Comparison of ENCODE assay signal across 13 mouse cellular contexts in genomic region chr4:133489489-133490245, GRCm38 (mm10). TPM values are rescaled to one million over a fixed set of nuclear protein-coding genes. Genes with fewer than 3 reads are reported as not detected.
A peak's percentile ranks its signal among the peaks of the same experiment; 100 is the strongest.
DNase-seq lines count a peak whose midpoint lies in the region; ATAC-seq lines count a peak whose summit lies in the region.
"Had no signal": no experiment of that assay in that cellular context is flagged by ENCODE, and none has a peak within 500 bp of the region (broad histone marks: within the 10 kb centered on the region; RNA-seq: fewer than 3 reads in every experiment).

No protein-coding gene starts in this region.

- no peaks in the 10 kb centered on the region for H3K36me3 ChIP-seq in heart, embryonic 10.5 days
- H3K36me3 ChIP-seq in lung, embryonic 16.5 days (ENCODE audit: control insufficient read depth, insufficient read depth, low read length) = no peaks in the 10 kb centered on the region
- no peaks in the 10 kb centered on the region for H3K36me3 ChIP-seq in intestine, embryonic 14.5 days (ENCODE audit: control insufficient read depth, insufficient read depth, low read length)
- H3K36me3 ChIP-seq in forebrain, embryonic 16.5 days (ENCODE audit: control insufficient read depth, insufficient read depth) = no peaks in the 10 kb centered on the region
- H3K36me3 ChIP-seq: forebrain, embryonic 15.5 days had no signal

- no peak overlapping the region for H3K9ac ChIP-seq in lung, embryonic 16.5 days (ENCODE audit: low read length)
- no peak overlapping the region for H3K9ac ChIP-seq in intestine, embryonic 14.5 days (ENCODE audit: low read length)
- no peak overlapping the region for H3K9ac ChIP-seq in forebrain, embryonic 16.5 days (replicated peaks; ENCODE audit: low read depth, low read length)
- H3K9ac ChIP-seq: forebrain, embryonic 15.5 days had no signal

- H3K27me3 ChIP-seq in heart, embryonic 10.5 days (ENCODE audit: insufficient read depth, poor library complexity, severe bottlenecking) = peaks cover 12% of the 10 kb centered on the region
- no peaks in the 10 kb centered on the region for H3K27me3 ChIP-seq in lung, embryonic 16.5 days (ENCODE audit: control insufficient read depth, insufficient read depth, low read depth, low read length)
- H3K27me3 ChIP-seq in intestine, embryonic 14.5 days (replicated peaks; ENCODE audit: control insufficient read depth, insufficient read depth, low read length) = peaks cover 8% of the 10 kb centered on the region
- no peaks in the 10 kb centered on the region; the same call in 1 of the 2 replicates for H3K27me3 ChIP-seq in forebrain, embryonic 16.5 days (replicated peaks; ENCODE audit: control insufficient read depth, insufficient read depth, low read length)

- ATAC-seq in lung, embryonic 16.5 days (ENCODE audit: low read depth) = peak; percentile 48
- no peak for ATAC-seq in intestine, embryonic 14.5 days (replicated peaks; ENCODE audit: low FRiP score, low TSS enrichment, low read depth)
- ATAC-seq in forebrain, embryonic 16.5 days = no peak
- ATAC-seq: forebrain, embryonic 15.5 days had no signal

- H3K4me3 ChIP-seq in heart, embryonic 10.5 days = no peak overlapping the region
- no peak overlapping the region for H3K4me3 ChIP-seq in lung, embryonic 16.5 days (ENCODE audit: low read length)
- H3K4me3 ChIP-seq in intestine, embryonic 14.5 days (ENCODE audit: low read depth, low read length) = no peak overlapping the region
- H3K4me3 ChIP-seq in forebrain, embryonic 16.5 days (replicated peaks; ENCODE audit: low read length) = no peak overlapping the region
- H3K4me3 ChIP-seq: forebrain, embryonic 15.5 days had no signal

- 50% methylated on average over 4 of the region's 4 CpGs for WGBS in heart, embryonic 10.5 days
- 48% methylated on average over 4 of the region's 4 CpGs for WGBS in lung, embryonic 16.5 days
- 69% methylated on average over 4 of the region's 4 CpGs for WGBS in intestine, embryonic 14.5 days
- WGBS in forebrain, embryonic 16.5 days = 63% methylated on average over 4 of the region's 4 CpGs

- DNase-seq in heart, embryonic 10.5 days (ENCODE audit: low spot score) = no peak
- no peak for DNase-seq in heart, postnatal 4 days
- no peak for DNase-seq in lung, postnatal 36 days
- DNase-seq in intestine, embryonic 14.5 days (ENCODE audit: low spot score) = no peak
- no peak for DNase-seq in adrenal gland, postnatal 14 days
- DNase-seq: layer of hippocampus, adult 9-11 months; liver had no signal

- H3K4me1 ChIP-seq in heart, embryonic 10.5 days = peaks cover 49% of the 10 kb centered on the region
- peaks cover 17% of the 10 kb centered on the region for H3K4me1 ChIP-seq in lung, embryonic 16.5 days (replicated peaks; ENCODE audit: control insufficient read depth, insufficient read depth, low read length)
- H3K4me1 ChIP-seq in intestine, embryonic 14.5 days (replicated peaks; ENCODE audit: control insufficient read depth, insufficient read depth, low read length) = peaks cover 9% of the 10 kb centered on the region; the same call in 1 of the 2 replicates
- peaks cover 5% of the 10 kb centered on the region; the same call in 1 of the 2 replicates for H3K4me1 ChIP-seq in forebrain, embryonic 16.5 days (replicated peaks; ENCODE audit: control insufficient read depth, insufficient read depth, low read length)

- peak overlapping the region; percentile 48 for H3K27ac ChIP-seq in heart, embryonic 10.5 days
- peak overlapping the region; percentile 57 for H3K27ac ChIP-seq in lung, embryonic 16.5 days (ENCODE audit: low read length)
- peak overlapping the region; percentile 23 for H3K27ac ChIP-seq in intestine, embryonic 14.5 days (ENCODE audit: low read depth)
- no peak overlapping the region for H3K27ac ChIP-seq in forebrain, embryonic 16.5 days (ENCODE audit: low read length)
- H3K27ac ChIP-seq: forebrain, embryonic 15.5 days had no signal

- H3K9me3 ChIP-seq in heart, embryonic 10.5 days = no peaks in the 10 kb centered on the region
- H3K9me3 ChIP-seq in lung, embryonic 16.5 days (ENCODE audit: control insufficient read depth, low read length) = no peaks in the 10 kb centered on the region
- no peaks in the 10 kb centered on the region for H3K9me3 ChIP-seq in intestine, embryonic 14.5 days (ENCODE audit: control insufficient read depth, low read length)
- no peaks in the 10 kb centered on the region for H3K9me3 ChIP-seq in forebrain, embryonic 16.5 days (ENCODE audit: control insufficient read depth, low read length)
- H3K9me3 ChIP-seq: forebrain, embryonic 15.5 days had no signal

- H3K4me2 ChIP-seq in lung, embryonic 16.5 days (ENCODE audit: low read depth, low read length) = no peak overlapping the region
- no peak overlapping the region for H3K4me2 ChIP-seq in intestine, embryonic 14.5 days (ENCODE audit: low read length)
- H3K4me2 ChIP-seq in forebrain, embryonic 16.5 days (ENCODE audit: low read length) = no peak overlapping the region
- H3K4me2 ChIP-seq: forebrain, embryonic 15.5 days had no signal

RNA-seq across cellular contexts. Expression of gene Trnp1, which starts 8.7 kb away (rescaled TPM):
- 0.60 and 0.96 TPM in 2 replicates for polyA plus RNA-seq in heart, embryonic 10.5 days (2016; fragmentation: Nextera tagmentation; extraction: Ambion mirVana)
- 1 to 10 TPM; 1.4 to 2.4 TPM for total RNA-seq in heart, postnatal 4 days (2021)
- 0.18 and 0.79 TPM in 2 replicates for polyA plus RNA-seq in lung, embryonic 16.5 days (2015; fragmentation: Nextera tagmentation; extraction: Ambion mirVana)
- 1.1 and 2.4 TPM in 2 replicates for polyA plus RNA-seq in intestine, embryonic 14.5 days (2014; fragmentation: Nextera tagmentation; extraction: Ambion mirVana)
- total RNA-seq in adrenal gland, postnatal 14 days (2021) = 4.0 and 8.6 TPM in 2 replicates
- polyA plus RNA-seq in forebrain, embryonic 16.5 days (2015; fragmentation: Nextera tagmentation; extraction: Ambion mirVana) = 6.5 and 9.2 TPM in 2 replicates
- total RNA-seq: CH12.LX; hematopoietic stem cell, adult 5-6 weeks; megakaryocyte progenitor cell, adult 5-6 weeks had no signal

RNA-seq across cellular contexts. Expression of gene Tent5b, which starts 9.7 kb away (rescaled TPM):
- 0.90 and 1.5 TPM in 2 replicates for polyA plus RNA-seq in heart, embryonic 10.5 days (2016; fragmentation: Nextera tagmentation; extraction: Ambion mirVana)
- total RNA-seq in heart, postnatal 4 days (2021) = 1 to 10 TPM; 1.9 to 3.1 TPM
- polyA plus RNA-seq in lung, embryonic 16.5 days (2015; fragmentation: Nextera tagmentation; extraction: Ambion mirVana) = 1.6 and 1.9 TPM in 2 replicates
- 0.23 and 0.38 TPM in 2 replicates for polyA plus RNA-seq in intestine, embryonic 14.5 days (2014; fragmentation: Nextera tagmentation; extraction: Ambion mirVana)
- 0.67 and 2.0 TPM in 2 replicates for total RNA-seq in adrenal gland, postnatal 14 days (2021)
- polyA plus RNA-seq in forebrain, embryonic 16.5 days (2015; fragmentation: Nextera tagmentation; extraction: Ambion mirVana) = 0.09 and 0.14 TPM in 2 replicates
- total RNA-seq: CH12.LX; hematopoietic stem cell, adult 5-6 weeks; megakaryocyte progenitor cell, adult 5-6 weeks had no signal

RNA-seq across cellular contexts. Expression of gene Kdf1, which starts 29.1 kb away (rescaled TPM):
- 1.6 and 4.0 TPM in 2 replicates for polyA plus RNA-seq in heart, embryonic 10.5 days (2016; fragmentation: Nextera tagmentation; extraction: Ambion mirVana)
- total RNA-seq in heart, postnatal 4 days (2021) = not detected
- polyA plus RNA-seq in lung, embryonic 16.5 days (2015; fragmentation: Nextera tagmentation; extraction: Ambion mirVana) = 30.4 and 33.3 TPM in 2 replicates
- 32.9 and 34.5 TPM in 2 replicates for polyA plus RNA-seq in intestine, embryonic 14.5 days (2014; fragmentation: Nextera tagmentation; extraction: Ambion mirVana)
- total RNA-seq in adrenal gland, postnatal 14 days (2021) = 1.8 and 2.0 TPM in 2 replicates
- 0.35 and 0.44 TPM in 2 replicates for polyA plus RNA-seq in forebrain, embryonic 16.5 days (2015; fragmentation: Nextera tagmentation; extraction: Ambion mirVana)
- total RNA-seq: CH12.LX; hematopoietic stem cell, adult 5-6 weeks; megakaryocyte progenitor cell, adult 5-6 weeks had no signal

RNA-seq across cellular contexts. Expression of gene Nudc, which starts 56.1 kb away (rescaled TPM):
- 328 and 420 TPM in 2 replicates for polyA plus RNA-seq in heart, embryonic 10.5 days (2016; fragmentation: Nextera tagmentation; extraction: Ambion mirVana)
- total RNA-seq in heart, postnatal 4 days (2021) = 10 to 100 TPM; 89.3 to 90.2 TPM
- 261 and 267 TPM in 2 replicates for polyA plus RNA-seq in lung, embryonic 16.5 days (2015; fragmentation: Nextera tagmentation; extraction: Ambion mirVana)
- 231 and 236 TPM in 2 replicates for polyA plus RNA-seq in intestine, embryonic 14.5 days (2014; fragmentation: Nextera tagmentation; extraction: Ambion mirVana)
- total RNA-seq in adrenal gland, postnatal 14 days (2021) = 159 and 160 TPM in 2 replicates
- polyA plus RNA-seq in forebrain, embryonic 16.5 days (2015; fragmentation: Nextera tagmentation; extraction: Ambion mirVana) = 256 and 259 TPM in 2 replicates
